Mouse (Mus musculus) erythroblast, embryonic 14.5 days (primary cell): ENCODE data around the gene Them7.

ENCODE experiments used
- GATA1 ChIP-seq: IDR thresholded peaks from 2 replicates; pipeline ENCODE4 v1.6.1; 2012; ENCODE audit warnings: low read length, inconsistent platforms, mixed read lengths
- TAL1 ChIP-seq: IDR thresholded peaks from 3 replicates; pipeline ENCODE4 v1.6.1; 2012; ENCODE audit warnings: low read length, inconsistent platforms, mixed read lengths

DNA sequence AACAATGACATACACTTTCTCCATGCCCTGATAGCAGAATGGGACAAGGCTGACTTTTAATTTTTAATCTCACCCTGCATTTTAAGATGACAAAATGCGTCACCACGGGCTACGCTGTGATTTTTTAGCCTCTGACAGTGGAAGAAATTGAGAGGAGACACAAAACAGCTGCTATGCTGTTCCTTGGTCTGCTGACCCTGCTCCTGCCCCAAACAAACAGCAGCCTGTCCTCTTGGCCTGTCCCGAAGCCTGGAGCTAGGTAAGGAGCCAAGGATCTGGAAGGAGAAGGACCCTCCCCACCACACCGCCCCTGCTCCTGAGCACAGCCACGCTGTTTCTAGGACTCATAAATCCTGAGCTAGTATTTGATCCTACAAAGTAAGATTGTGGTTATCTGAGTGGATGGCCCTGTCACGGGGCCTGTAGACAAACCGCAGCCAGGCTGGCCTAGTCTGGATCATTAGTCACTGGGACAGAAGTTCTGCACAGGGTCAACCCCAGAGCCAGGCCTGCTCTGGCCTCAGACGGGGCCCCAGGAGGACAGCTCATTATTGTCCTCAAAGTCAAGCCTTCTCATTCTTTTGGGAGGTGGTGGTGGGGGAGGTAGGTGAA is 17.5 kb upstream of the Them7 start:
- TF ChIP-seq TAL1 (no peak), GATA1 (no peak)
